Mouse (Mus musculus) liver, embryonic 16.5 days (tissue): ENCODE results near the gene Fyb. TPM values are rescaled to one million over a fixed set of nuclear protein-coding genes. Genes with fewer than 3 reads are reported as not detected.
A peak's percentile ranks its signal among the peaks of the same experiment; 100 is the strongest.

ENCODE experiments used
- ATAC-seq: fragments of 200-750 bp; cut with Nextera tagmentation; 2 replicates; pipeline ENCODE4 v1.8.0; 2017; ENCODE audit warnings: low read depth, mild to moderate bottlenecking, moderate number of reproducible peaks, moderate library complexity
- H3K27ac ChIP-seq: fragments of 300-500 bp; sonication (generic); 2 replicates; pipeline ENCODE4 v1.5.1; 2014; ENCODE audit warnings: mild to moderate bottlenecking, low read length
- H3K27me3 ChIP-seq: fragments of 300-500 bp; sonication (generic); 2 replicates; pipeline ENCODE4 v1.6.1; 2014; ENCODE audit warnings: low read depth, low read length, mixed read lengths; ENCODE audit not compliant: control insufficient read depth, insufficient read depth
- H3K36me3 ChIP-seq: fragments of 300-500 bp; sonication (generic); 2 replicates; pipeline ENCODE4 v1.6.1; 2014; ENCODE audit warnings: mild to moderate bottlenecking; ENCODE audit not compliant: control insufficient read depth, insufficient read depth
- H3K4me1 ChIP-seq: fragments of 300-500 bp; sonication (generic); 2 replicates; pipeline ENCODE4 v1.6.1; 2014; ENCODE audit warnings: low read depth, low read length, mixed read lengths; ENCODE audit not compliant: control insufficient read depth
- H3K4me2 ChIP-seq: fragments of 300-500 bp; sonication (generic); 2 replicates; pipeline ENCODE4 v1.6.1; 2014; ENCODE audit warnings: low read depth, low read length, mixed read lengths
- H3K4me3 ChIP-seq: fragments of 300-500 bp; sonication (generic); 2 replicates; pipeline ENCODE4 v1.5.1; 2014; ENCODE audit warnings: low read depth, mild to moderate bottlenecking, low read length
- H3K9ac ChIP-seq: fragments of 300-500 bp; sonication (generic); 2 replicates; pipeline ENCODE4 v1.6.1; 2014; ENCODE audit warnings: low read depth, low read length
- H3K9me3 ChIP-seq: fragments of 300-500 bp; sonication (generic); replicated peaks from 2 replicates; pipeline ENCODE4 v1.6.1; 2016; ENCODE audit warnings: low read length; ENCODE audit not compliant: control insufficient read depth
- WGBS: fragments of 180-500 bp; shearing (Covaris S2); extraction: QIAGEN DNeasy Blood & Tissue Kit; methylation state at CpG from one replicate; pipeline ENCODE4 v1.1.7; 2014; ENCODE audit not compliant: insufficient replicate concordance; 5-methylcytosine and 5-hydroxymethylcytosine counted together
- polyA plus RNA-seq: library from polyadenylated mRNA; unstranded; fragments of >200 nt; fragmentation: Nextera tagmentation; extraction: Ambion mirVana; gene quantifications from 2 replicates; pipeline ENCODE4 v1.2.1, GENCODE M21; 2015

Fyb gene
- polyA plus RNA-seq, 1 experiment from 2014 or later: 21.9 TPM

- Histone ChIP-seq H3K27ac (no peak overlapping the region), H3K36me3 (no peaks in the 10 kb centered on the region), H3K4me2 (no peak overlapping the region), H3K9me3 (no peaks in the 10 kb centered on the region), H3K9ac (no peak overlapping the region), H3K4me3 (no peak overlapping the region), H3K4me1 (no peaks in the 10 kb centered on the region), H3K27me3 (no peaks in the 10 kb centered on the region)
- 46% methylated on average over 3 of the region's 3 CpGs for WGBS
- ATAC-seq: no peak
Measured at GRCm38 (mm10) chr15:6598626-6599025, 76.0 kb downstream of the Fyb start.

- no peak overlapping the region for H3K4me2 ChIP-seq
- no peak overlapping the region for H3K4me3 ChIP-seq
- H3K9me3 ChIP-seq: no peaks in the 10 kb centered on the region
- H3K36me3 ChIP-seq: no peaks in the 10 kb centered on the region
- WGBS: 50% methylated on average over 1 of the region's 1 CpGs
- no peaks in the 10 kb centered on the region for H3K4me1 ChIP-seq
- no peak overlapping the region for H3K9ac ChIP-seq
- H3K27me3 ChIP-seq: no peaks in the 10 kb centered on the region
- no peak for ATAC-seq
- no peak overlapping the region for H3K27ac ChIP-seq
Measured at GRCm38 (mm10) chr15:6600314-6600713, 77.7 kb downstream of the Fyb start.

- H3K9me3 ChIP-seq: no peaks in the 10 kb centered on the region
- H3K4me3 ChIP-seq: no peak overlapping the region
- 37% methylated on average over 6 of the region's 6 CpGs for WGBS
- H3K27ac ChIP-seq: no peak overlapping the region
- no peak overlapping the region for H3K9ac ChIP-seq
- H3K4me2 ChIP-seq: no peak overlapping the region
- no peak for ATAC-seq
- no peaks in the 10 kb centered on the region for H3K27me3 ChIP-seq
- H3K36me3 ChIP-seq: no peaks in the 10 kb centered on the region
- H3K4me1 ChIP-seq: no peaks in the 10 kb centered on the region
Measured at GRCm38 (mm10) chr15:6601330-6601729, 78.7 kb downstream of the Fyb start.

GRCm38 (mm10) chr15:6602003-6602402 lies 79.3 kb downstream of the Fyb start:
- no peak overlapping the region for H3K27ac ChIP-seq
- H3K27me3 ChIP-seq: no peaks in the 10 kb centered on the region
- no peak for ATAC-seq
- H3K4me3 ChIP-seq: no peak overlapping the region
- H3K4me1 ChIP-seq: no peaks in the 10 kb centered on the region
- WGBS: 60% methylated on average over 4 of the region's 4 CpGs
- H3K36me3 ChIP-seq: no peaks in the 10 kb centered on the region
- H3K9me3 ChIP-seq: no peaks in the 10 kb centered on the region
- H3K9ac ChIP-seq: no peak overlapping the region
- no peak overlapping the region for H3K4me2 ChIP-seq

GRCm38 (mm10) chr15:6610703-6611102 lies 88.0 kb downstream of the Fyb start:
- no peak overlapping the region for H3K27ac ChIP-seq
- H3K9ac ChIP-seq: no peak overlapping the region
- no peaks in the 10 kb centered on the region for H3K36me3 ChIP-seq
- H3K4me2 ChIP-seq: no peak overlapping the region
- no peaks in the 10 kb centered on the region for H3K4me1 ChIP-seq
- WGBS: 59% methylated on average over 5 of the region's 5 CpGs
- H3K4me3 ChIP-seq: no peak overlapping the region
- no peaks in the 10 kb centered on the region for H3K9me3 ChIP-seq
- no peak for ATAC-seq
- no peaks in the 10 kb centered on the region for H3K27me3 ChIP-seq

- no peaks in the 10 kb centered on the region for H3K4me1 ChIP-seq
- no peaks in the 10 kb centered on the region for H3K27me3 ChIP-seq
- H3K4me2 ChIP-seq: no peak overlapping the region
- 80% methylated on average over 3 of the region's 3 CpGs for WGBS
- H3K27ac ChIP-seq: no peak overlapping the region
- no peaks in the 10 kb centered on the region for H3K9me3 ChIP-seq
- H3K9ac ChIP-seq: no peak overlapping the region
- H3K36me3 ChIP-seq: no peaks in the 10 kb centered on the region
- H3K4me3 ChIP-seq: no peak overlapping the region
- no peak for ATAC-seq
Measured at GRCm38 (mm10) chr15:6612835-6613234, 90.2 kb downstream of the Fyb start.

- H3K4me3 ChIP-seq: no peak overlapping the region
- no peaks in the 10 kb centered on the region for H3K36me3 ChIP-seq
- WGBS: 52% methylated on average over 5 of the region's 5 CpGs
- H3K9me3 ChIP-seq: no peaks in the 10 kb centered on the region
- ATAC-seq: no peak
- no peaks in the 10 kb centered on the region for H3K27me3 ChIP-seq
- no peak overlapping the region for H3K9ac ChIP-seq
- H3K27ac ChIP-seq: no peak overlapping the region
- H3K4me1 ChIP-seq: no peaks in the 10 kb centered on the region
- no peak overlapping the region for H3K4me2 ChIP-seq
Measured at GRCm38 (mm10) chr15:6616382-6617149, 93.9 kb downstream of the Fyb start.

- peaks cover 5% of the 10 kb centered on the region for H3K4me1 ChIP-seq
- no peak for ATAC-seq
- H3K9ac ChIP-seq: no peak overlapping the region
- H3K27ac ChIP-seq: no peak overlapping the region
- 80% methylated on average over 12 of the region's 12 CpGs for WGBS
- H3K27me3 ChIP-seq: no peaks in the 10 kb centered on the region
- no peaks in the 10 kb centered on the region for H3K36me3 ChIP-seq
- H3K4me3 ChIP-seq: no peak overlapping the region
- H3K9me3 ChIP-seq: no peaks in the 10 kb centered on the region
- H3K4me2 ChIP-seq: no peak overlapping the region
Measured at GRCm38 (mm10) chr15:6619558-6620316, 97.1 kb downstream of the Fyb start.

GRCm38 (mm10) chr15:6622512-6622911 lies 99.9 kb downstream of the Fyb start:
- no peak overlapping the region for H3K27ac ChIP-seq
- H3K36me3 ChIP-seq: no peaks in the 10 kb centered on the region
- no peak overlapping the region for H3K9ac ChIP-seq
- H3K4me1 ChIP-seq: peaks cover 13% of the 10 kb centered on the region
- H3K4me3 ChIP-seq: no peak overlapping the region
- 0 out of 2 replicates have a peak, but pooled peaks have one; percentile 55 for ATAC-seq
- WGBS: 5% methylated on average over 5 of the region's 5 CpGs
- no peaks in the 10 kb centered on the region for H3K9me3 ChIP-seq
- H3K4me2 ChIP-seq: no peak overlapping the region
- no peaks in the 10 kb centered on the region for H3K27me3 ChIP-seq
